Mouse (Mus musculus) MEL (cell line): ENCODE measurements around the gene Rabgap1l. TPM values are rescaled to one million over a fixed set of nuclear protein-coding genes. Genes with fewer than 3 reads are reported as not detected.
A peak's percentile ranks its signal among the peaks of the same experiment; 100 is the strongest.

ENCODE experiments used
- DNase-seq: peaks from one replicate; pipeline ENCODE4 v3.0.0; 2011; ENCODE audit warnings: low read depth, low spot score
- H3K27ac ChIP-seq: 2 replicates; pipeline ENCODE4 v1.5.1; 2012; ENCODE audit warnings: low read depth, mild to moderate bottlenecking, control low read depth, low read length, moderate library complexity; ENCODE audit not compliant: control insufficient read depth
- H3K27me3 ChIP-seq, 2 experiments: fragments of 150-350 bp in 1 of 2; sonication (generic) in 1 of 2; 2 replicates each; pipeline ENCODE4 v1.6.1; 2012; ENCODE audit warnings: low read length in 2 of 2, mild to moderate bottlenecking in 2 of 2, improper control_type of control experiment in 1 of 2, moderate library complexity in 1 of 2; ENCODE audit not compliant: insufficient read depth in 2 of 2, control insufficient read depth in 1 of 2
- H3K36me3 ChIP-seq, 2 experiments: 2 replicates each; pipeline ENCODE4 v1.6.1; 2012 to 2014; ENCODE audit warnings: low read length in 2 of 2, improper control_type of control experiment in 1 of 2, inconsistent platforms in 1 of 2, mild to moderate bottlenecking in 1 of 2; ENCODE audit not compliant: insufficient read depth in 2 of 2, control insufficient read depth in 1 of 2
- H3K4me1 ChIP-seq, 2 experiments: fragments of 150-350 bp in 1 of 2; sonication (generic) in 1 of 2; 2 replicates each; pipeline ENCODE4 v1.6.1; 2012; ENCODE audit warnings: low read length in 2 of 2, improper control_type of control experiment in 1 of 2, mild to moderate bottlenecking in 1 of 2; ENCODE audit not compliant: insufficient read depth in 2 of 2, control insufficient read depth in 1 of 2
- H3K4me3 ChIP-seq, 2 experiments: fragments of 150-350 bp in 1 of 2; sonication (generic) in 1 of 2; 2 replicates each; pipeline ENCODE4 v1.5.1; 2012; ENCODE audit warnings: low read depth in 2 of 2, low read length in 2 of 2, mild to moderate bottlenecking in 2 of 2, moderate library complexity in 2 of 2, control low read depth in 1 of 2, improper control_type of control experiment in 1 of 2; ENCODE audit not compliant: control insufficient read depth in 1 of 2, insufficient read depth in 1 of 2
- H3K79me2 ChIP-seq: 2 replicates; pipeline ENCODE4 v1.6.1; 2012; ENCODE audit warnings: mild to moderate bottlenecking, low read length, moderate library complexity; ENCODE audit not compliant: control insufficient read depth, poor library complexity, insufficient read depth
- H3K9ac ChIP-seq: 2 replicates; pipeline ENCODE4 v1.6.1; 2012; ENCODE audit warnings: low read depth, mild to moderate bottlenecking, control low read depth, low read length, moderate library complexity; ENCODE audit not compliant: control insufficient read depth, poor library complexity, severe bottlenecking
- H3K9me3 ChIP-seq: fragments of 150-350 bp; sonication (generic); replicated peaks from 2 replicates; pipeline ENCODE4 v1.6.1; 2012; ENCODE audit warnings: mild to moderate bottlenecking, low read length, improper control_type of control experiment, moderate library complexity; ENCODE audit not compliant: insufficient read depth
- BHLHE40 ChIP-seq: IDR thresholded peaks from 2 replicates; pipeline ENCODE4 v1.6.1; 2012; ENCODE audit warnings: low read depth, mild to moderate bottlenecking, inconsistent platforms, low read length, improper control_type of control experiment, borderline replicate concordance
- CHD1 ChIP-seq: IDR thresholded peaks from 2 replicates; pipeline ENCODE4 v1.6.1; 2012; ENCODE audit warnings: low read depth, mild to moderate bottlenecking, inconsistent platforms, low read length, improper control_type of control experiment
- CHD2 ChIP-seq: IDR thresholded peaks from 2 replicates; pipeline ENCODE4 v1.6.1; 2011; ENCODE audit warnings: low read length, improper control_type of control experiment
- CTCF ChIP-seq, 3 experiments: IDR thresholded peaks in 2 of 3; conservative IDR thresholded peaks in 1 of 3; 2 replicates each; pipeline ENCODE4 v1.5.1; 2011 to 2012; ENCODE audit warnings: low read length in 3 of 3, low read depth in 2 of 3, mild to moderate bottlenecking in 2 of 3, improper control_type of control experiment in 1 of 3, inconsistent platforms in 1 of 3, mixed read lengths in 1 of 3, moderate library complexity in 1 of 3; ENCODE audit not compliant: control insufficient read depth in 1 of 3, insufficient read depth in 1 of 3, poor library complexity in 1 of 3, severe bottlenecking in 1 of 3
- ELF1 ChIP-seq: IDR thresholded peaks from 2 replicates; pipeline ENCODE4 v1.6.1; 2014; ENCODE audit warnings: low read depth, mild to moderate bottlenecking, inconsistent platforms, low read length, improper control_type of control experiment, moderate library complexity
- EP300 ChIP-seq, 2 experiments: IDR thresholded peaks; 2 replicates each; pipeline ENCODE4 v1.6.1; 2011; ENCODE audit warnings: improper control_type of control experiment in 2 of 2, low read length in 2 of 2, low read depth in 1 of 2, mild to moderate bottlenecking in 1 of 2
- ETS1 ChIP-seq: IDR thresholded peaks from 2 replicates; pipeline ENCODE4 v1.6.1; 2012; ENCODE audit warnings: low read depth, mild to moderate bottlenecking, inconsistent platforms, low read length, improper control_type of control experiment, moderate library complexity
- GABPA ChIP-seq: IDR thresholded peaks from 2 replicates; pipeline ENCODE4 v1.6.1; 2012; ENCODE audit warnings: low read depth, mild to moderate bottlenecking, inconsistent platforms, low read length, improper control_type of control experiment, moderate library complexity
- GATA1 ChIP-seq: IDR thresholded peaks from 2 replicates; pipeline ENCODE4 v1.6.1; 2011; ENCODE audit warnings: low read depth, low read length, improper control_type of control experiment
- HCFC1 ChIP-seq: IDR thresholded peaks from 2 replicates; pipeline ENCODE4 v1.6.1; 2012; ENCODE audit warnings: low read depth, mild to moderate bottlenecking, inconsistent platforms, low read length, improper control_type of control experiment, moderate library complexity
- JUND ChIP-seq: IDR thresholded peaks from 2 replicates; pipeline ENCODE4 v1.6.1; 2011; ENCODE audit warnings: low read depth, mild to moderate bottlenecking, improper control_type of control experiment, low read length
- KAT2A ChIP-seq: conservative IDR thresholded peaks from 2 replicates; pipeline ENCODE4 v1.6.1; 2012; ENCODE audit warnings: low read depth, low read length, improper control_type of control experiment, inconsistent platforms
- MAFK ChIP-seq: IDR thresholded peaks from 2 replicates; pipeline ENCODE4 v1.6.1; 2011; ENCODE audit warnings: low read depth, mild to moderate bottlenecking, low read length, improper control_type of control experiment, borderline replicate concordance
- MAX ChIP-seq: IDR thresholded peaks from 2 replicates; pipeline ENCODE4 v1.6.1; 2011; ENCODE audit warnings: low read length, improper control_type of control experiment
- MAZ ChIP-seq: IDR thresholded peaks from 2 replicates; pipeline ENCODE4 v1.6.1; 2012; ENCODE audit warnings: low read depth, mild to moderate bottlenecking, inconsistent platforms, low read length, improper control_type of control experiment
- MEF2A ChIP-seq: IDR thresholded peaks from 2 replicates; pipeline ENCODE4 v1.6.1; 2014; ENCODE audit warnings: low read depth, mild to moderate bottlenecking, inconsistent platforms, low read length, improper control_type of control experiment; ENCODE audit not compliant: poor library complexity, insufficient replicate concordance, severe bottlenecking; ENCODE audit errors: extremely low read depth
- MXI1 ChIP-seq: IDR thresholded peaks from 2 replicates; pipeline ENCODE4 v1.6.1; 2011; ENCODE audit warnings: mild to moderate bottlenecking, low read depth, low read length, improper control_type of control experiment
- MYB ChIP-seq: IDR thresholded peaks from 2 replicates; pipeline ENCODE4 v1.6.1; 2011; ENCODE audit warnings: mild to moderate bottlenecking, low read depth, low read length, improper control_type of control experiment
- NELFE ChIP-seq: IDR thresholded peaks from 2 replicates; pipeline ENCODE4 v1.6.1; 2011; ENCODE audit warnings: low read depth, low read length, improper control_type of control experiment
- NRF1 ChIP-seq: IDR thresholded peaks from 2 replicates; pipeline ENCODE4 v1.6.1; 2014; ENCODE audit warnings: low read depth, mild to moderate bottlenecking, inconsistent platforms, low read length, improper control_type of control experiment, moderate library complexity; ENCODE audit not compliant: poor library complexity, insufficient read depth, severe bottlenecking
- POLR2A ChIP-seq, 2 experiments: IDR thresholded peaks; 2 replicates each; pipeline ENCODE4 v1.6.1; 2011 to 2012; ENCODE audit warnings: low read length in 2 of 2, mild to moderate bottlenecking in 2 of 2, control low read depth in 1 of 2, improper control_type of control experiment in 1 of 2, low read depth in 1 of 2, moderate library complexity in 1 of 2; ENCODE audit not compliant: control insufficient read depth in 1 of 2, insufficient read depth in 1 of 2, poor library complexity in 1 of 2
- POLR2AphosphoS2 ChIP-seq: IDR thresholded peaks from 2 replicates; pipeline ENCODE4 v1.6.1; 2011; ENCODE audit warnings: low read length, improper control_type of control experiment
- POLR2AphosphoS5 ChIP-seq: IDR thresholded peaks from 2 replicates; pipeline ENCODE4 v1.6.1; 2012; ENCODE audit warnings: low read depth, borderline replicate concordance, mild to moderate bottlenecking, inconsistent platforms, low read length, moderate library complexity, mixed read lengths
- RAD21 ChIP-seq: IDR thresholded peaks from 2 replicates; pipeline ENCODE4 v1.6.1; 2011; ENCODE audit warnings: mild to moderate bottlenecking, low read depth, low read length, improper control_type of control experiment
- RCOR1 ChIP-seq: IDR thresholded peaks from 2 replicates; pipeline ENCODE4 v1.6.1; 2012; ENCODE audit warnings: low read depth, mild to moderate bottlenecking, inconsistent platforms, low read length, improper control_type of control experiment
- SIN3A ChIP-seq: IDR thresholded peaks from 2 replicates; pipeline ENCODE4 v1.6.1; 2012; ENCODE audit warnings: low read length, improper control_type of control experiment, inconsistent platforms
- SMC3 ChIP-seq: IDR thresholded peaks from 2 replicates; pipeline ENCODE4 v1.6.1; 2011; ENCODE audit warnings: low read depth, low read length, improper control_type of control experiment
- TAL1 ChIP-seq: IDR thresholded peaks from 2 replicates; pipeline ENCODE4 v1.6.1; 2012; ENCODE audit warnings: mild to moderate bottlenecking, inconsistent platforms, low read length, moderate library complexity, mixed read lengths
- TBP ChIP-seq: IDR thresholded peaks from 2 replicates; pipeline ENCODE4 v1.8.0; 2011; ENCODE audit warnings: low read depth, low read length, improper control_type of control experiment
- TCF12 ChIP-seq: IDR thresholded peaks from 2 replicates; pipeline ENCODE4 v1.6.1; 2014; ENCODE audit warnings: low read depth, mild to moderate bottlenecking, inconsistent platforms, low read length, improper control_type of control experiment, moderate library complexity
- UBTF ChIP-seq: IDR thresholded peaks from 2 replicates; pipeline ENCODE4 v1.6.1; 2012; ENCODE audit warnings: low read depth, mild to moderate bottlenecking, inconsistent platforms, low read length, improper control_type of control experiment, moderate library complexity, borderline replicate concordance; ENCODE audit not compliant: insufficient read depth
- USF1 ChIP-seq: IDR thresholded peaks from 2 replicates; pipeline ENCODE4 v1.6.1; 2014; ENCODE audit warnings: low read depth, mild to moderate bottlenecking, inconsistent platforms, low read length, improper control_type of control experiment, moderate library complexity
- USF2 ChIP-seq, 2 experiments: IDR thresholded peaks; 2 replicates each; pipeline ENCODE4 v1.6.1; 2011 to 2012; ENCODE audit warnings: improper control_type of control experiment in 2 of 2, low read length in 2 of 2, borderline replicate concordance in 1 of 2, inconsistent platforms in 1 of 2, low read depth in 1 of 2, mild to moderate bottlenecking in 1 of 2; ENCODE audit not compliant: insufficient read depth in 1 of 2
- ZC3H11A ChIP-seq: IDR thresholded peaks from 2 replicates; pipeline ENCODE4 v1.6.1; 2012; ENCODE audit warnings: low read depth, mild to moderate bottlenecking, inconsistent platforms, low read length, improper control_type of control experiment
- ZKSCAN1 ChIP-seq: IDR thresholded peaks from 2 replicates; pipeline ENCODE4 v1.6.1; 2012; ENCODE audit warnings: low read depth, mild to moderate bottlenecking, inconsistent platforms, low read length, improper control_type of control experiment, moderate library complexity
- ZMIZ1 ChIP-seq: IDR thresholded peaks from 2 replicates; pipeline ENCODE4 v1.6.1; 2012; ENCODE audit warnings: low read depth, mild to moderate bottlenecking, inconsistent platforms, low read length, improper control_type of control experiment, moderate library complexity
- ZNF384 ChIP-seq: IDR thresholded peaks from 2 replicates; pipeline ENCODE4 v1.6.1; 2012; ENCODE audit warnings: low read depth, mild to moderate bottlenecking, inconsistent platforms, low read length, improper control_type of control experiment
- polyA plus RNA-seq, 2 experiments: library from polyadenylated mRNA; stranded (reverse) in 1 of 2; unstranded in 1 of 2; fragments of >175 nt in 1 of 2; fragments of >200 nt in 1 of 2; gene quantifications; 2 replicates each; pipeline versions ENCODE4 v1.2.1 to v1.2.4; 2012; ENCODE audit warnings: low replicate concordance in 2 of 2, low read depth in 1 of 2; ENCODE audit not compliant: insufficient read length in 2 of 2, insufficient read depth in 1 of 2, missing spikeins in 1 of 2
- total RNA-seq: library from RNA; depleted of rRNA; stranded (reverse); fragments of 300-350 nt; gene quantifications from 2 replicates; pipeline ENCODE4 v1.2.3, GENCODE M21; 2012

Rabgap1l gene
- total and polyA plus RNA-seq, 3 experiments: 24.1 to 26.2 TPM; not detected in 1

DNA sequence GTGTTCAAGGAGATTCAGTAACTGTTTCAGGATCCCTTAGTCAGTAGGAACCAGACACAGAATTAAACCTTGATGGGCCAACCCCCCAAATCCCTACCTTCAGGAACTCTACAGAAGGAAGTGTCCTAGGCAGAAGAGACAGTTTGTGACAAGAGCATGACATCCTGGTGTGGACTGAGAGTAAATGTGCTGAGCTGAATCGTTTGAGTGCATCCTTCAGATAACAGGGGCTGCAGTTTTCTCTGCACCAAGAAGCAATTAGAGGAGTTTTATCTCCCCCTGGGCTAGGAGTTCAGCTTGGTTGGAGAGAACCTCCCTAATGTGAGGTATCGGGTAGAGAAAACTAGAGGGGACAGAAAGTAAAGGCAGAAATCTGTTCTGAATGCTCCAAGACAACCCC is 462.8 kb downstream of the Rabgap1l start:
- peaks cover 0 to 34% of the 10 kb centered on the region in 2 experiments; a peak in 2 of 4 replicates for H3K36me3 ChIP-seq
- no peaks in the 10 kb centered on the region for H3K9me3 ChIP-seq
- H3K79me2 ChIP-seq: no peaks in the 10 kb centered on the region
- H3K4me3 ChIP-seq: peak overlapping the region; percentile 28 to 51
- peaks cover 8 to 17% of the 10 kb centered on the region in 2 experiments for H3K4me1 ChIP-seq
- peak; percentile 92 for DNase-seq
- H3K9ac ChIP-seq: peak overlapping the region; percentile 55
- H3K27me3 ChIP-seq: no peaks in the 10 kb centered on the region
- peak overlapping the region; percentile 90 for H3K27ac ChIP-seq
- TF ChIP-seq RAD21: no peak
- no peak for TF ChIP-seq NELFE
- no peak for TF ChIP-seq NRF1
- TF ChIP-seq TBP: peak; percentile 69
- TF ChIP-seq MEF2A: no peak
- TF ChIP-seq POLR2AphosphoS5: no peak
- TF ChIP-seq ZKSCAN1: no peak
- peak; percentile 76; the same call in 1 of the 2 replicates for TF ChIP-seq RCOR1
- TF ChIP-seq MAZ: no peak
- peak; percentile 58; the same call in 1 of the 2 replicates for TF ChIP-seq MAFK
- TF ChIP-seq EP300 (IDR thresholded peaks at IDR 0.05; ENCODE audit: low read depth in 1 of 2, low read length in 2 of 2): peak; percentile 89 to 94
- TF ChIP-seq TAL1: peak; percentile 80
- TF ChIP-seq GATA1: peak; percentile 91
- no peak for TF ChIP-seq ZMIZ1
- TF ChIP-seq GABPA: no peak
- 0 out of 2 replicates have a peak, but pooled peaks have one; percentile 22 for TF ChIP-seq MAX
- no peak for TF ChIP-seq ZC3H11A
- peak; percentile 69 for TF ChIP-seq MXI1
- no peak for TF ChIP-seq BHLHE40
- peak; percentile 16; the same call in 1 of the 2 replicates for TF ChIP-seq SMC3
- TF ChIP-seq ETS1: peak; percentile 68
- TF ChIP-seq UBTF: no peak
- TF ChIP-seq POLR2A (IDR thresholded peaks at IDR 0.05; ENCODE audit: control insufficient read depth in 1 of 2, insufficient read depth in 1 of 2, low read depth in 1 of 2, low read length in 2 of 2, poor library complexity in 1 of 2): peak in 1 of 2 experiments; percentile 43; a peak in 2 of 4 replicates
- TF ChIP-seq USF2 (IDR thresholded peaks at IDR 0.05; ENCODE audit: borderline replicate concordance in 1 of 2, insufficient read depth in 1 of 2, low read depth in 1 of 2, low read length in 2 of 2): no peak
- TF ChIP-seq CHD1: no peak
- no peak; the same call in 1 of the 2 replicates for TF ChIP-seq SIN3A
- no peak for TF ChIP-seq KAT2A
- 0 out of 2 replicates have a peak, but pooled peaks have one; percentile 26 for TF ChIP-seq HCFC1
- TF ChIP-seq USF1: no peak
- TF ChIP-seq CHD2: no peak
- TF ChIP-seq MYB: peak; percentile 87
- no peak for TF ChIP-seq CTCF (IDR thresholded peaks at IDR 0.05 in 2 of 3, conservative IDR thresholded peaks at IDR 0.05 in 1 of 3; ENCODE audit: control insufficient read depth in 1 of 3, insufficient read depth in 1 of 3, low read depth in 2 of 3, low read length in 3 of 3, poor library complexity in 1 of 3, severe bottlenecking in 1 of 3)
- peak; percentile 24; the same call in 1 of the 2 replicates for TF ChIP-seq ZNF384
- TF ChIP-seq TCF12: peak; percentile 90
- TF ChIP-seq JUND: no peak
- TF ChIP-seq ELF1: no peak
- no peak for TF ChIP-seq POLR2AphosphoS2
